Mouse (Mus musculus) regulatory T cell (primary cell): ENCODE data around the gene Tm9sf4.

ENCODE experiments used
- in situ Hi-C: fragments of 300-600 bp; cut with MboI, MseI; formaldehyde crosslinking; loops from one replicate; pipeline ENCODE4 v1.15.1; 2025; ENCODE audit warnings: high pct_unique_total_duplicates

Tm9sf4 gene

DNA sequence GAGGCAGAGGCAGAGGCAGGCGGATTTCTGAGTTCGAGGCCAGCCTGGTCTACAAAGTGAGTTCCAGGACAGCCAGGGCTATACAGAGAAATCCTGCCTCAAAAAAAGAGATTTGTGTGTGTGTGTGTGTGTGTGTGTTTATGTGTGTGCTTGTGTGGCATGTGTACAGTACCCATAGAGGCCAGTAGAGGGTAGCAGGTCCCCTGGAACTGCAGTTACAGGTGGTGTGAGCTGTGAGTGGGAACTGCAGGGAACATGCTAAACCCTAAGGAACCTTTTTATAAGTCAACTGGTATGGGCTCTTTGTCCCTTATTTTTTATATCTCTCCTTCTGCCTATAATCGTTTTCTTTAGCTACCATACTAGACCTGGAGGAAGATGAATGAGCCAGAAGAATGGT is 3.8 kb upstream of the Tm9sf4 start:
- in situ Hi-C loops: no loop called here

DNA sequence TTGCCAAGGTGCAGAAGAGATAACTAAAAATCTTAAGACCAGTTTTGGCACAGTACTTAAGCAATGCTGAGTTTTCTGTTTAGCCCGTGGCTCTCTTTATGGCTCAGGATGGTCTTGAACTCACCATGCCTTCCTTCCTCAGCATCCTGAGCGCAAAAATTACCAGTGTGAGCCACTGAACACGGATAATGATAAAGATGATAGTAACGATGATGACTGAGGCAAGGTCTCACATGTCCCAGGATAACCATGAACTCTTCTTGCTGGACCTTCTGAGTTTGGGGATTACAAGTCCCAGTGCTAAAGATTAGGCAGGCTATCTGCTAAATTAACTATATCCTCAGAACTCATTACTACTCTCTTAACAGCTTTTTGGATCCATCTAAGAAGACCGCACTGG is 970 bp upstream of the Tm9sf4 start:
- in situ Hi-C loops: no loop called here

DNA sequence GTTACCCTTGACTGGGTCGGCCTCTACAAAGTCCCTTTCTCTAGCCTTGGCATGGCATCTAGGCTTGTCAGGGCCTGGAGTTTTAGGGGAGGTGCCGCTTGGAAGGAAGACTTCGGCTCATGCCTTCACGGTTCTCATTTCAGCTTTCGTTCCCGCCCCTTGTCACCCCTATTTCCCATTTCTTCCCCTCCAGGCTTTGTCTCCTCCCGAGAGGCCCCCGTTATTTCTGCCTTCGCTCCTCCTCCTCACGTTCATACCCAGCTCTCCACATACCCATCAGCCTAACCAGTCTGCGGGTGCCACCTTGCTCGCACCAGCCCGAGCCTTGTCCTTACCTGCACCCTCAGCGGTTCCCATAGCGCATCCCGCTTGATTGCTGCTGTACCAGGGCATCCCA is 579 bp downstream of the Tm9sf4 start:
- in situ Hi-C loops: no loop called here

DNA sequence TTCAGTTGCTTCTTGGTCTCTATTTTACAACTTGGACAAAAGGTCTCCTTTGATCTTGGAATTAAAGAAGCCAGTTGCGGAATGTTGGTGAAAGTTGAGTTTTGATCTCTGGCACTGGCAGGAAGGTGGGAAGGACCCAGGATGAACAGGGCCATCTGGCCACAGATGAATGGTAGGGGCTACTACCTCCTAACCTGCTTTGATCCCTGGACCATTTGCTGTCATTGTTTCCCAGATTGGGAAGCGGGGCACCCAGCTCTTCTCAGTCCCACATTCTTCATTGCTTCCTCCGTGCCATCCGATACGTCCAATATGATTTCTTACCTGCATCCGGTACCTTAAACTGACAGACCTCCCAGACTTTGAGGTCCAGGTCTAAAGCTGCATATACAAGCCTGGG is 6.0 kb downstream of the Tm9sf4 start:
- in situ Hi-C loops: no loop called here

DNA sequence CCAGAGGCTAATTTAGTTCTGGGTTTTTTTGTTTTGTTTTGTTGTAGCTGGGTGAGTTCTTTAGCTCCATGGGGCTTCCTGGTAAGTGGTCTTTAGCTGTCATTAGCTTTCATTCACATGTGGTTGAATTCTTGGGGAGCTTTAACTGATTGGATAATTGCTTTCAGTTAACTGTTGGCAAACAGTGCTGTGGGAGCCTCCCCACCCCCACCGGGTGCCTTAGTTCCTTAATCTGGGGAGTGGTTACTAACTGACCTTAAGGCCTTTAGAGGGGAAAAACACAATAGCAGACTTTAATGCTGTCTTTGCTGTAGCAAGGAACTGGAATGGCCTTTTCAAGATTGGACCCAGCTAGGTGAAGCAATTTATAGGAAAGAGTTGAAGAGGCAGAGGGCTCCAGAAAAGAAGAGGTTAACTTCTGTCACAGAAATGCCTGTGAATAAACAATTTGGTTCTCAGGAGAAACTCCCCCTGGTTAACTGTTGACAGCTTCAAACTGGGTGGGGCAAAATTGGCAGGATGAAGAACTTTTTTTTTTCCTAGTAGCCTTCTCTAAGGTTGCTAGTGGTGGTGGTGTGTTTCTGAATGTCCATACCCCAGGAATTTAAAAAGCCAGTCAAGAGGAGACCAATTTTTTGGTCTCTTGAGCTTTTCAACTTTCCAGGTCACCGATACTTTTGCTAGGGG is 7.2 kb downstream of the Tm9sf4 start:
- in situ Hi-C loops: no loop called here

DNA sequence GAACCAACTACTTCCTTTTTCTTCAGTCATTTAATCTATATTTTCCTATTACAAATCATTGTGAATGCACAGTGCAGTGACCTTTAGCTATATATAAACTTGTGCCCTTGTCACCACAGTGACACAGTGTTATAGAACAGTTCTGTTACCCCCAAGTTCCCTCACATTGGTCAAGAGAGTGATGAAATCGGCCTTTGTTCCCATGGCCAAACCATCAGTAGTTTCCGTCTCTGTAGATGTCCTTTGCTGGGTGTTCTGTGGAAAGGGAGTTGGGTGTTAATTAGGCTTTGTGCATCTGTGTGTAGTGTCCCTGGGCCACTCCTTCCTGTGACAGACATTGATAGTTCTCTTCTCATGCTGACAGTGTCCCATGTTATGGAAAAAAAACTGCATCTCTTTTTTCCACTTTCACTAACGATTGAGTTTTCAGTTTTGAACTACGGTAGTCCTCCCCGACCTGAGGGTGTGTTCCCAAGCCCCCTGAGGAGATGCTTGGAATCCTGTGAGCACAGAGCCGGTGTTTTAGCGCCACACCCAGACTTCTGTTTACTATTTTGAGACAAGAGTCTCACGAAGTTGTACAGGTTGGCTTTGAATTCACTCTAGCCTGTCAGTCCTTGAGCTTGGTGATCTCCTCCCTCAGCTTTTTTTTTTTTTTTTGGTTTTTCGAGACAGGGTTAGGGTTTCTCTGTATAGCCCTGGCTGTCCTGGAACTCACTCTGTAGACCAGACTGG is 9.6 kb downstream of the Tm9sf4 start:
- in situ Hi-C loops: no loop called here

DNA sequence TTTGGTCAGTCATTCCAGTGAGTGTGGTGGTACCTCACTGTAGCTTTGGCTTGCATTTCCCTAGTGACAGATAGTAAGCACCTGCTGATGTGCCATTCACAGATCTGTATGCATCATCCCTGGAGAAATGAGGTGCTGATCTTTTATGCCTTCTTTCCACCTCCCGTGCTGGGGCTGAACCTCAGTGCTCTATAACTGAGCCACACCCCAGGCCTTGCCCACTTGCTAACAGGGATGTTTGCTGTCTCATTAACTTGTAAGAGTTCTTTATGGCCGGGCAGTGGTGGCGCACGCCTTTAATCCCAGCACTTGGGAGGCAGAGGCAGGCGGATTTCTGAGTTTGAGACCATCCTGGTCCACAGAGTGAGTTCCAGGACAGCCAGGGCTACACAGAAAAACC is 10.9 kb downstream of the Tm9sf4 start:
- in situ Hi-C loops: no loop called here

DNA sequence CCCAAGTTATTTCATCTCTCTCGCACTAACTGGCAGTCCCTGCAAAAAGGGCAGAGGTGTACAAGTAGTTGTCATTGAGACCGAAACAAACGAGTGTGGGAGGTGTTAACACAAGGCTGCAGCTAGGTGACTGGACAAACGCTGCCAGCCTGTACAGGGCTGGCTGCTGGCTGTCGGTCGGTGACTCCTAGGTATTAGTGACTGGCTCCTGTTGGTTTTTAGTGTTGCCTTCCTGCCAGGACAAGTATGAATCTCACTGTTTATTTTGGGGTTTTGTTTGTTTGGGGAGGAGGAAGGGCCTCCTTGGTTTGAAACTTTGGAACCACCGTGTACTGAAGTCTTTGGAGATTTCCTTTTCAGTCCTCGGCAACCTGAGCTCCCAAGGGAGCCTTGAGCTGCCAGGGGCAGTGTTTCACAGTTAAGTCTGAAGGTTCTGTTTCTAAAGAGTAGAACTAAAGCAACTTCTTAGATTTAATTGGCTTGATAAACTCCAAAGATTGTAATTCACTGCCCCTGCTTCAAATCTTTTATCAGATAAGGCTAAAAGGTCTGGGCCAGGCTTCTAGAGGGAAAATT is 15.0 kb downstream of the Tm9sf4 start:
- in situ Hi-C loops: no loop called here

DNA sequence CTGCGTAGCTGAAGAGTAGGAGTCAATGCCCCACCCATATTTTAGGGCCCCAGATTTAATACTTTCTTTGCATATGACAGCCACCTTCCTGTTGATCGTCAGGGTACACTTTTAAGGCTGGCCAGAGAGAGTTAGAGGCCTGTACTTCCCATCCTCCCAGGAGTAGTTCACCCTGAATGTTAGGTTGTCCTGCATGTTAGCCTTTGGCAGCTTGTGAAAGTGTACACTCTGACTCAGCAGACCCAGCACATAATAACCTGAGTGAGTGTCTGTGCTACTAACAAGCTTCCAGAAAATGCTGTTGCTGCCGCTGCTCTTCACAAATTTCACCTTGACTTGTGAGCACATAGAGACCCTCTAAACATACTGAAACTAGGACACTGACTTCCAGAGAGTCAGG is 16.1 kb downstream of the Tm9sf4 start:
- in situ Hi-C loops: no loop called here

DNA sequence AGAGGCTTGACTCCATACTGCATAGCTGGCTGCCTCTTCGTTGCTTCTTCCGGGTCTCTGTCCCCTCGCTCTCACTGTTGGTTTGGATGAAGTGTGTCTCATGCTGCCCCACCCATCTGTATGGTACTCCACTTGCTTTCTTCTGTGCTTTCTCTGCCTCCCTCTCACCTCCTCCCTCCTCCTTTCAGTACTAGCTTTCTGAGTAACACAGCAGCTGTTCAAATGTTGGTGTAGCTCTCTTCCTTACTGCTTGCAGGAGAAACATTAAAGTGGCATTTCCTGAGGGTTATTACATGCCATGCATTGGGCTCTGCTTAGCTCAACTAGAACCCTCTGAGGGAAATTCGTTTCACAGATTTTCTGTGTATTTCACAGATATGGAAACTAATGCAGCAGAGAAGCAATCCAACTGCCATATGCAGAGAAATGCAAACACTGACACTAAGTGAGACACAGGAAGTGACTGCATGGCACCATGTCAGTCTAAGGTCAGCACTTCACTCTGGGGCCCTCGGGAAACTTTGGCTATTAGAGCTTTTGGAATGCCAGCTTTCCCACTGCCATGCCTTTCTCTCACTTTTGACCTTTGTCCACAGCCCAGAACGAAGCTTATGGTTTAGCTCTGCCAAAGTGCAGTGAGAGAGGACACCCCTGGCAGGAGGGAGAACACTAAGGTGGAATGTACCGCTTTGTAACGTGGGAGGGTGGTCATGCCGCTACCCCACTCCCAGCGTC is 18.2 kb downstream of the Tm9sf4 start:
- in situ Hi-C loops: no loop called here

DNA sequence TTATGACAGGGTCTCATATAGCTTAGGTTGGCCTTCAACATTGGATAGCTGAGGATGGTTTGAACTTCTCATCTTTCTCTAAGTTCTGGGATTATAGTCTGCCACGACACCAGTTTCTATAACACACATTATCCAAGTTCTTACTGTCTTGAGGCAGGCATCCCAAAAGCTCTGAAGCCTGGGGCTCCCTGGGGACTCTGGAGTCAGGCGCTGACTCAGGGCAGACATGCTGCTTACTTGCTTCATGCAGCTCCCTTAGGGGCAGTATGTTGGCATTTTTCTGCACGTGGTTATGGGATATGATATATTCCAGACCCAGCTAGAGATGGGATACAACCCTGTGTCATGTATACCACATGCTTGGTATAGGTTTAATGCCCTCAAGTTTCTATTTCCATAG is 18.9 kb downstream of the Tm9sf4 start:
- in situ Hi-C loops: no loop called here

DNA sequence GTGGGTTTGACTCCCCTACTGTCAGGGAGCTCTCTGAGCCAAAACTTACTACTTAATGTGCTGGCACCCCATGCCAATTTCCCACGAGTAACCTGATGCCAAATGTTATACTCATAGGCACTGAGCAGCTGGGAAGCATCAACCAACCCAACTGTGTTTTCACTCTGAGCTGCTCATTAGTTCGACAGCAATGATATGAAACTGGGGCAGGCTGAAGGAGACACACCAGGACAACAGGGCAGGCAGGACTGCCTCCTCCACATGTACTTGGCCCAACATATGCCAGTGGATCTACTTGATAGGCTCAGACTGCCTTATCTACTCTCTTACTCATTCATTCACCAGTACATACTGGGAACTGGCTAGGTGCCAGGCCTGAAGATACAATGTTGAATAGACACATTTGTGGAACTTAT is 25.1 kb downstream of the Tm9sf4 start:
- in situ Hi-C loops: no loop called here

DNA sequence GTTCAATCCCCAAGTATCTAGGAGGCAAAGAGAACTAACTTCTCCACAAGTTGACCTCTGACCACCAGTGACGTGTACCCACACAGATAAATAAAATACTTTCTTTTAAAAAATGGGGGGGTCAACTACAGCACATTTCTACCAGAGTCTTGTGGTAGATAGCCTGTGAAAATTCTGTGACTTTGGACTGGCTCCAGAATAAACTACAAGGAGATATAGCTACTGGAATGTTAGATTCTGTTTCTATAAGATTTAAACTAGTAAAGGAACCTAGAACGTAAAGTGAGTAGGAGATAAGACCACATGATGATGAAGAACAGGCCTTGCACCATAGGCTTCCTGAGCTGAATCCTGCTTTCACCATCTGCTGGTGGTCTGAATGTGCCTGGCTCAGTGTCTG is 26.7 kb downstream of the Tm9sf4 start:
- in situ Hi-C loops: no loop called here

DNA sequence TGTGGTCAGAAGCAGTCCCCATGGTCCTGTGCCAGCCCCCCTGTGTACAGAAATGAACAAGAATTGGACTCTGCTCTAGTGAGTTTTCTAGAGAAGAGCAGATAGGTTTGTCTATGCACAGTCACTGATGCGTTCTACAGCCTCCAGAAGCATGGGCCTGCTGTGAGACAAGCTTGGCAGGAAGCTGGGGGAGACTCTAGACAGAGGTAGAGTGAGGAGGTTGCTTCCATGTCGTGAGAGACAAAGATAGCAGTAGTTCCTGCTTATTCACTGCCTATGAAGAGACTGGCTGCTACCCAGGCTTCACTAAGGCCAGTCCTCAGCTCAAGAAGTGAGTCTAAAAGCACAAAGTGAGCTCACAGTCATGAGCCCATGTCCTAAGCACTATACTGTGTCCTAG is 30.1 kb downstream of the Tm9sf4 start:
- in situ Hi-C loops: no loop called here

DNA sequence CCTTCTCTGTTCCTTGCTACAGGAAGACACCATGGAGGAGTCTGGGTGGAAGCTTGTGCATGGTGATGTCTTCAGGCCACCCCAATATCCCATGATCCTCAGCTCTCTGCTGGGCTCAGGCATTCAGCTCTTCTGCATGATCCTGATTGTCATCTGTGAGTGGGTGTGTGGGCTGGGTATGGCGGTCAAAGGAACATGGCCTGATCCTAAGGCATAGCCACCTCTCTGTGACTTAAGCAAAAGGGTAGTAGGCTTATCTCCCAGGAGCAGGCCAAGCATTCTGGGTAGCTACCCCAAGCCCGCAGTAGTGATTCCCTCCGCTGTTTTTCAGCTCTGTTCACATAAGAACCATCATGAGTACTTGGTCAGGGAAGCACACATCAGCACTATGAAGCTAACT is 33.2 kb downstream of the Tm9sf4 start:
- in situ Hi-C loops: no loop called here

DNA sequence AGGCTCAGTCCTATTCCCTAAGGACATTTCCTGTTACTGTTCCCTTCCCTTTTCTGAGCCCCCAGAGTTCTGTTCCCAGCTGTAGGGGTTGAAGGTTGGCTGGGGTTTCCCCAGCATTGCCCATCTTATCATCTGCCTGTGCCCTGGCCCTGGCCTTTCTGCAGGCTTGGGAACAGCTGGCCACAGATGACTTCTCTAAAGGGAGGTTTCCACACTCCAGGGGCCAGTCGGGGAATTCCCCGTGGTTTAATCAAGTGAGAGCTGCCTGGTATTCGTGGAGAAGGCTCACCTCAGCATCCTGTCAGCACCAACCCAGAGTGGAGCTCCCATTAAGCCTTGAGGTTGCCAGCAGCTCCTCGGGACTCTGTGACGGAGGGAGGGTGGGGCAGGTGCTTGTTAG is 37.4 kb downstream of the Tm9sf4 start:
- in situ Hi-C loops: no loop called here

DNA sequence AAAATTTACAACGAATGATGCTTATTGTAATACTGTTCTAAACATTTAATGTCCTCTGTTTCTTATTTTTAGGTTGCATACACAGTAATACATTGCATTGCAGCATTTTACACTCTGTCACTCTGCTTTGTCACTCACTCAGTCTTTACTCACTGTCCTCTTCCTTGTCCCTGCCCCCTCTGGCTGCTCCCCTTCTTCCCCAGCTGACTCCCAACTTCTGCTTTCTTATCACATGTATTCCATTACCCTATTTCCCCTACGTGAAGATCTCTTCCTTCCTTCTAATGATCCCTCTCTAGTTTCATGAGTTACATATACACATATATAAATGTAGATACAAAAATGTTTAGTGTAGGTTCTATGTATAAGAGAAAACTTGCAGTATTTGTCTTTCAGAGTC is 38.0 kb downstream of the Tm9sf4 start:
- in situ Hi-C loops: no loop called here

DNA sequence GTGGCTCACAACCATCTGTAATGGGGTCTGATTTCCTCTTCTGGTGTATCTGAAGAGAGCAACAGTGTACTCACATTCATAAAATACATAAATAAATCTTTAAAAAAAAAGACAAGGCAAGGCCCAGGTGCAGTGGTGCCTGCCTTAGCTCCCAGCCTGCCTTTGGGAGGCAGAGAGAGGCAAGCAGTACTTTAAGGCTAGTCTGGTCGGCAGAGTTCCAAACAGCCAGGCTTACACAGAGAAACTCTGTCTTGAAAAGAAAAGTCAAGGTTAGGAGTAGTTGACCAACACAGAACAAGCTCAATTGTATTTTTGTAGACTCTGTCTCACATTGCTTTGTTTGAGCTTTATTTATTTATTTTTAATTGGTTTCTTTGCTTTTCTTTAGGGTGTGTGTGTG is 41.7 kb downstream of the Tm9sf4 start:
- in situ Hi-C loops: no loop called here

DNA sequence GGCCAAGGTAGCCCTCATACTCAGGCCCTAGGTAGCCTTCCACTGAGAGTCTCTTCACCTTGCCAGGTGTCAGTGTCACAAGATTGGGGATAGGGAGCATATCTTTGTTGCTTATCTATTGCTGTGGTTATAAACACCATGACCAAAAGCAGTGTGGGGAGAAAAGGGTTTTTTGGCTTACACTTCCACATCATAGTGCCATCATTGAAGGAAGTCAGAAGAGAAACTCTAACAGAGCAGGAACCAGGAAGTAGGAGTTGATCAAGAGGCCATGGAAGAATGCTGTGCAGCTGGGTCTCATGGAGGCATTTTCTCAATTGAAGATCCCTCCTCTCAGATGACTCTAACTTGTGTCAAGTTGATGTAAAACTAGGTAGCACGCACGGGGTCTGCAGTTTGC is 47.0 kb downstream of the Tm9sf4 start:
- in situ Hi-C loops: no loop called here

DNA sequence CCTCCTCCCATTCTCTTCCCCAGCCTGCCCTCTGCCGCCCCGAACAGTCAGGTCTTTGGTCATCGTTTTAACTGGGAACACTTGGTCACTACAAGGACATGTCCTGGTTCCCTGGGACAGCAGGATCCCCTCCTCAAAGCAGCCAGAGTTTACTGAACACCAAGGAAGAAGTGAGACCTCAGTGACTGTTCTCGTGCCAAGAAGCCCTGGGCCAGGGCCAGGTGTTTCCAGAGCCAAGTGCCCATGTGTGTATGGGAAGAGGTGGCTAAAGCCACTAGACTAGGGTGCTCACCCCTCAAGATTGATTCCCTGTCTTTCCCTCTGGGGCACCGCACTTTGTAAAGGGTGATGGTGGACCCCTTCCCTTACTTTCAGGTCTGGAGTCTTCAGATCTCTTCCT is 48.2 kb downstream of the Tm9sf4 start:
- in situ Hi-C loops: no loop called here

DNA sequence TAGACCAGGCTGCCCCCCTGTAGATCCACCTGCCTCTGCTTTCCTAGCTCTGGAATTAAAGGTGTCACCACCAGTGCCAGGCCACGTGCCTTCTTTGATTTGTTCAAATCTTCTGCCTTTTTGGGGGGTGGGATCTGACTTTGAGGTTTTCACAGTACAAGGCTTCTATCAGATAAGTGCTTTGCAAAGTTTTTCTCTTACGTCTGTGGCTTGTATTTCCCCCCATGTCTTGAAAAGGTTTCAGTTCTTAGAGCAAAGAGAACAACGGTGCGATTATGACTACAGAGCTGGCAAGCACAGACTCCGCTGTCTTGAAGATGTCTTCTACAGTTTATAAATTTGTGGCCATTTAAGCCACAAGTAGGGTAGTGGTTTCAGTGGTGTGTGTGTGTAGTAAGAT is 50.3 kb downstream of the Tm9sf4 start:
- in situ Hi-C loops: no loop called here

DNA sequence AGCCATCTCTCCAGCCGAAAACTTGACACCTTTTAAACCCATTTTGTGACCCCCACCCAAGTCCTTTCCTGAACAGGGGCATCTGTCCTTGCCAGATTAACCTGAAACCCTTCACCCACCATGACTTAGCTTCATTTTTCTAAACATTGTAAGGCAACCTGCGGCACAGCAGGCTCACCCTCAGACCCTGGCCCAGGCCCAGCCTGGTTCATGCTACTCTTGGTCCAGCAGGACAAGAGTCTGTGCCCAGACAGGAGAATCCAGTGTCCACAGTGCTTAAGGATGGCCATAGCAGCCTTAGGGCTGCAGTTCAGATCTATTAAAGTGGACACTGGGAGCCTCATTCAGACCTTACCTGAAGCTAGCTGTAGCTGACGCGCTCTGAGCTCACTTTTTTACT is 52.2 kb downstream of the Tm9sf4 start:
- in situ Hi-C loops: no loop called here
